Mouse (Mus musculus) embryonic stem cell, embryonic (primary cell): ENCODE data around the gene Heyl.

ENCODE experiments used
- CTCF ChIA-PET, 4 experiments: fragments of 300-600 bp in 2 of 4; fragments of 350-600 bp in 2 of 4; sonication (Branson Sonifier 250); formaldehyde crosslinking; loops; one replicate each; lab custom pipeline; 2022; ENCODE audit warnings: inconsistent platforms in 2 of 4; lab: Charles Lee
- POLR2A ChIA-PET, 4 experiments: fragments of 300-600 bp in 2 of 4; fragments of 350-600 bp in 2 of 4; sonication (Branson Sonifier 250); formaldehyde crosslinking; loops; one replicate each; lab custom pipeline; 2022; ENCODE audit warnings: antibody characterized with exemption in 4 of 4, inconsistent platforms in 1 of 4; lab: Charles Lee

The Heyl gene

DNA sequence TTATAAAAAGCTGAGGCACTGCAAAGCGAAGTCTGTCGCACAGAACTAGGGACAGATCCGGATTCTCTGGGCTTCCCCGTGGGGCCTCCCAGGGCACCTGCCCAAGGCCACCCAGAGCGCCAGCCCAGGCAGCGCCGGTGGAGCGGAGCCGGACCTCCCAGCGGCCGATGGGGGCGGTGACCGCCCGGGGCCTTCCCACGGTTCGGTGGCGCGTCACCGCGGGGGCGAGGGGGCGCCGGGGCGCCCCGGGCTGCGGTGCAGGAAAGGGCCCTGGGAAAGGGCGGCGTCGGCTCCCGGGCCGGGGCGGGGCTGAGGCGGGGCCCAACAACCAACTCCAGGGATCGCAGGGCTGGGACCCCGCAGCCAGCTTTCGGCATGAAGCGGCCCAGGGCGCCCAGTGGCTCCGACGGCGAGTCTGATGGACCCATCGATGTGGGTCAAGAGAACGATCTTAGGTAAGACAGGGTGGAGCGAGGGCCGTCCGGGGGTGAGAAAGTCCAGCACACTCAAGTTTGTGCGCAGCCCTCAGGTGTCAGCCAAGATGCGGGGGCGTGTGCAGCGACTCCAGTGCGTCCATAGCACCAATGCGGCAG, at the start of gene Heyl:
Gene Heyl, plus strand, starts transcription at position 65 of the 593 bp plus-strand sequence.
- ChIA-PET CTCF (interaction anchor here in 3 of 4 experiments (0.6 to 9.2 kb wide), 11 partner anchors 10 to 67 kb away, joined by 3 to 57 read pairs (median 4); no protein-coding TSS in a partner anchor), POLR2A (interaction anchor here in 3 of 4 experiments (0.6 to 2.5 kb wide), 9 partner anchors 9 to 1366 kb away, joined by 3 to 6 read pairs (median 3); no protein-coding TSS in a partner anchor)

DNA sequence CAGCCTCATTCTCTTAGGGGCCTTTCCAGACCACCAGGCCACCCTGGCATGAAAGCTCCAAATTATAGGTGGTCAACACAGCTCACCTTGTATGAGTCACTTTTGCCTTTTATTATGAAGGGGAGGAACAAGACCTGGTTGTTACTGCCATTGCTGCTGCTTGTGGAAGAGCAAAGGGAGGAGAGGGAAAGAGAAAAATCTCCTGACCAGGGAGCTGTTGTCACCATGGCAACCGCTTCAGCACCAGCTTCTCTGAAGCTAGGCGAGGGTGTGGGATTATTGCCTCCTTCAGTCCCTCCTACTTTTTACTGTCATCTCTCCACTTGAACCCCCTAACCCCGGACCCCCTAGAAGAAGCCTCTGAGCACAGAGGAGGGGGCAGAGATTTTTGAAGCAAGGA, 48.5 kb upstream of the Heyl start:
- ChIA-PET POLR2A (interaction anchor here in 3 of 4 experiments (0.6 to 1.4 kb wide), 5 partner anchors 8 to 96 kb away, joined by 3 to 5 read pairs (median 3); no protein-coding TSS in a partner anchor), CTCF (interaction anchor here in 1 of 4 experiments (0.5 kb wide), 1 partner anchor 17 kb away, joined by 3 read pairs; the partner anchor contains the start of gene Nt5c1a)

DNA sequence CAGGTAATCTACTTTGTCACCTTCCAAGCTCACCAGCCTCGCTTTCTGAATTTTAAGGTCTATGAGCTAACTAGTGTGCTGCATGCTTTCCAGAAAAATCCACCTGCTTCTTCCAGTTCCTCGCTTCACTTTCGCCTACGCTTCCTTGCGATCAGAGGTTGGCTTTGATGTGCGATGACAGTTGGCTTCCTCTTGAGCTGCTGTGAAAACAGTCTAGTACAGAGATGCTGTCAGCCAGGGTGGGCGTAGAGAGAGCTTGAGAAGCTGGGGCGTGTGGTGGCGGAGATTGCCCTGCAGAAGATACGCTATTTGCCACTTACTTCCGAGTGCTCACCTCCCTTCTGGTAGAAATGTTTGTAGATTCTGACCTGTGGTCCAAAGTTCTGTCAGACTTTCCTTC, 41.0 kb upstream of the Heyl start:
- POLR2A ChIA-PET: interaction anchor here in 2 of 4 experiments (0.6 to 1.8 kb wide), 5 partner anchors 7 to 95 kb away, joined by 3 to 5 read pairs (median 3); no protein-coding TSS in a partner anchor
- CTCF ChIA-PET: interaction anchor here in 1 of 4 experiments (0.7 kb wide), 1 partner anchor 20 kb away, joined by 3 read pairs; no protein-coding TSS in a partner anchor

DNA sequence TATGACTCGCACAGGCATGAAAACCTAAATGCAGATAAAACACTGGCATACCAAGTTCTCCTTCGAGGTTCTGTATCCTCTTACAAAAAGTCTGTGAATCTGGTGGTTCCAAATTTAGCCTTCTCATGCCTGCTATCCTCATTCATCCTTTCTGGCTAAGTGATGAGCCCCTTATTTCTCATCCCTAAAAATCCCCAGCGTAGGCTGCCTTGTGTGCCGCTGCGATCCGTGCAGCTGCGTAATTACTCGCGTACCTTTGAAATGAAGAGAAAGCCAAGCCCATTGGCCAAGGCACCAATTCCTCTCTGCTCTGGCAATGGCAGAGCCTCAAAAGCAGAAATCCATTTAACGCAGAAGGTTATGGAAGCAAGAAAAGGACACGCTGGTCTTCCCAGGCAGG, 39.6 kb upstream of the Heyl start:
- CTCF ChIA-PET: interaction anchor here in 1 of 4 experiments (1.2 kb wide), 1 partner anchor 23 kb away, joined by 3 read pairs; no protein-coding TSS in a partner anchor

DNA sequence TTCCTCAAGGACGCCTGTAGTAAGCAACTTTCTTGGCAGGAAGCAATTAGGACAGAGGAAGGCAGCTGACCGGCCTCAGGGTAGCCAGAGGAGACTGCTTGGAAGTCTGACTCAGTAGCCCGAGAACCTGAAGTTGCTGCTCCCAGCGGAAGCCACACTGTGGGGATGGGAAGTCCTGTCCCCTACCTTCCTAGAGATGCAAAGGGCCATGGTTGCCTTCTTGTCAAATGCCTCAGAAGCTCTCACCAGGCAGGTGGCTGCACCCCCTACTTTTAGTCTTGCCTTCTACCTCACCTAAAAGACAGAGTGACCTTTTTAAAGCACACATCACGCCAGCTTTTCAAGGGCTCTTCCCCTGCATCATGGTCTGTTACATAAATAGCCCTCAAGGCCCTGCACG, 36.7 kb upstream of the Heyl start:
- POLR2A ChIA-PET: interaction anchor here in 2 of 4 experiments (0.6 to 1.0 kb wide), 3 partner anchors 14 to 57 kb away, joined by 3 read pairs; partner anchors contain the start of genes Heyl (in 1 of the 2), Hpcal4 (in 1 of the 2) and Ppie (in 1 of the 2)
- CTCF ChIA-PET: interaction anchor here in 1 of 4 experiments (1.0 kb wide), 1 partner anchor 23 kb away, joined by 12 read pairs; no protein-coding TSS in a partner anchor

More for the DNA sequence above, 39.6 kb upstream of the Heyl start:
- POLR2A ChIA-PET: interaction anchor here in 2 of 4 experiments (0.5 to 1.0 kb wide), 2 partner anchors 54 to 84 kb away, joined by 3 to 5 read pairs; partner anchors contain the start of gene Ppie (in 1 of the 2)

DNA sequence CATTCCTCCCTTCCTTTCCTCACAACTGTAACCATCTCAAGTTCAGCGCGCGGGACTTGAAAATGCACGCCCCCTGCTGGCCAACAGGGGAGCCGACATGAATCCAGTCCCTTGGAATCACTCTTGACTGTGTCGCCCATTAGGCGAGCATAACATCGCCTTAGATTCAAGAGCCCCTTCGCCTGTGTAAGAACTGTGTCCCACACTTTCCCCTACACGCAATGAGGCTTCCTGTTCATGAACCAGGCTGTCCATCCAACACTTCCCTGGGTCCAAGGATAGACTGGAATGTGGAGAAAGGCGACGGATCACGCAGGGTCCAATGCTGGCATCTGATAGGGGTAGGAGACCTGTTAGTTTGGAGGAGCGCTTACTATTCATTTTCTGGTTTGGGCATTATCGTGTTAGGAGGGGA, 32.6 kb upstream of the Heyl start:
- ChIA-PET POLR2A (interaction anchor here in 1 of 4 experiments (1.0 kb wide), 1 partner anchor 19 kb away, joined by 3 read pairs; no protein-coding TSS in a partner anchor), CTCF (interaction anchor here in 3 of 4 experiments (0.6 to 3.8 kb wide), 11 partner anchors 11 to 689 kb away, joined by 3 to 21 read pairs (median 4); no protein-coding TSS in a partner anchor)

DNA sequence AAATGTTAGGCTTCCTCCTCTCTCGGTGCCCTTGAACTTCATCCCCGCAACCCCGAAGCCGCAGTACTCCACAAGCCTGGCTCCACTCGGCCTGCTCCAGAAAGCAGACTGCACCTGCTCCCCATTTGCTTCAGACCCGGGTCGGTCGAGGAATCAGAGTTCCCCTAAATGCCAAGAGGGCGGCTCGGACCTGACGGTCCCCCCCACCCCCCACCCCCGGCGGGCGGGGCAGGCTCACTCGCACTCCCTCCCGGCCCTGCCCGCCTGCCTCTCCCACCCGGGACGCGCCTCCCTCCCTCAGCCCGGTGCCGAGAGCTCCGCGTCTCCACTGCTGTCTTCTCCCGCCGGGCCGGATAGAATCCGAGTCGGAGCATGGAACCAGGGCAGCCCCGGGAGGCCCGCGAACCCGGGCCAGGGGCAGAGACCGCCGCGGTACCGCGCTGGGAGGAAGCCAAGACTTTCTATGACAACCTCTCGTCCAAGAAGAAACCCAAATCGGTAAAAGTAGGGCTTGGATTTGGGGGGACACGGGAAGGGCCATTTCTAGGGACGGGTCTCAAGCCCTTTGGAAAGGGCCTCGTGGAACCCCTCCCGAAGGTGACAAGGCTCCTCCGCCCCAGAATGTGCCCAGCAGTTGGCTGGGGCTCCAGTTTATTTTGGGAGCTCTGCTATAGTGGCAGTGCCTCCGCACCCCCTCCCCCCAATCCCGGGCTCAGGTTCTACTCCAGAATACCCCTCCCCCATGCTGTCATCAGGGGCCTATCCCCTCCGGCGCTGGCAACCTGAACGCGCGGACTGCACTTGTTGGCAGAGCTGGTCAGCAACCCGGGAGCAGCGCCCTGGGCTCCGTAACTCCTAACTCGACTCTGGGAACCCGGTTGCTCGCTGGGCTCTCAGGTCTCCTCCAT, 31.9 kb upstream of the Heyl start, which contains the start of gene Nt5c1a:
Gene Nt5c1a, plus strand, starts transcription at position 319 of the 908 bp plus-strand sequence.
- ChIA-PET CTCF (interaction anchor here in 3 of 4 experiments (0.6 to 3.8 kb wide), 15 partner anchors 9 to 875 kb away, joined by 3 to 21 read pairs (median 5); no protein-coding TSS in a partner anchor), POLR2A (interaction anchor here in 3 of 4 experiments (0.6 to 1.5 kb wide), 6 partner anchors 9 to 352 kb away, joined by 3 to 6 read pairs (median 4); partner anchors contain the start of gene Ppie (in 2 of the 3))

DNA sequence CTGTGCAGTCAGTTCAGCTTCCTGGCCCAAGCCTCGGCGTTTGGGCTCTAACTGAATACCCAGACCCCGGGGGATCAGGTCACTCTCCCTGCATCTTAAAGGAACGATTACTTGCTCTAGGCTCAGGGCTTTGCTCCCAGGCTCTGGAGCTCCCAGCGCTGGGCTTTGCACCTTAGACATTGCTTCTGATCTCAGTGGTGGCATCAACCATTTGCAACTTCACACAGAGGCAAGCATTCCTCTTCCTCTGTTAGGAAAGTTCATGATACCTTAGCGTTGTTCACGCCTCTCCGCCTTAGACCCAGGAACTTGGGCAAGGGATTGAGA, 31.3 kb upstream of the Heyl start:
- POLR2A ChIA-PET: interaction anchor here in 3 of 4 experiments (0.6 to 1.5 kb wide), 6 partner anchors 9 to 591 kb away, joined by 3 to 6 read pairs (median 5); partner anchors contain the start of gene Ppie (in 2 of the 3)
- CTCF ChIA-PET: interaction anchor here in 3 of 4 experiments (0.6 to 3.8 kb wide), 14 partner anchors 9 to 875 kb away, joined by 3 to 21 read pairs (median 5); no protein-coding TSS in a partner anchor

DNA sequence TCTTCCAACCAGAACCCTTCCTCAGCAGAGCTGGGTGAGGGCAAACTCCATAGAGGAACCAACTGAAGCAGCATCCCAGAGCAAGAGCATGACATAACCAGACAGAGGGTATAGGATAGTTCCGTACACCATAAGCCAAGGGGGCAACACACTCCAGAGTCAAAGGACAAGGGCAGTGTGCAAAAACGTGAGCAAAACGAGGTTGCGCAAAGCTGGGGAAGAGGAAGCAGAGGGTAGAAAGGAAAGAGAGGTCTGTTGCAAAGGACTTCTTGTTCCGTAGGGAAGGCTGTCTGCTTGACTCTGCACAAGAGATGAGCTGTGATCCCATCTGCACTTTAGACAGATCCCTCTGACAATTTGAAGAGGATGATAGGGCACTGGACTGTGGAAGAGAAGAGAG, 26.0 kb upstream of the Heyl start:
- POLR2A ChIA-PET: interaction anchor here in 1 of 4 experiments (0.8 to 1.4 kb wide), 4 partner anchors 12 to 45 kb away, joined by 3 to 5 read pairs (median 3); no protein-coding TSS in a partner anchor
- CTCF ChIA-PET: interaction anchor here in 1 of 4 experiments (0.7 to 1.1 kb wide), 2 partner anchors 10 to 48 kb away, joined by 3 to 4 read pairs; no protein-coding TSS in a partner anchor

DNA sequence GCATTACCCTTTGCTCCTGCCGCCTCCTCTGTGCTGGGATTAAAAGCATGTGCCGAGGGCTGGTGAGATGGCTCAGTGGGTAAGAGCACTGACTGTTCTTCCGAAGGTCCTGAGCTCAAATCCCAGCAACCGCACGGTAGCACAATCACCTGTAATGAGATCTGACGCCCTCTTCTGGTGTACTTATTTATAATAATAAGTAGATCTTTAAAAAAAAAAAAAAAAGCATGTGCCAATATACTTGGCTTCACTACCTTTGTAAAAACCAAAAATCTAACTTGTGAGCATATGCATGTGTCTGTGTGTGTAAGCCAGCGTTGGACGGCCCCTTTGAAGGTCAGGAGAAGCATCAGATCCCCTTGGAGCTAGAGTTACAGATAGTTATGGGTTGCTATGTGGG, 22.4 kb upstream of the Heyl start:
- CTCF ChIA-PET: interaction anchor here (0.5 to 2.5 kb wide), 22 partner anchors 8 to 202 kb away, joined by 3 to 22 read pairs (median 4); partner anchors contain the start of genes Nt5c1a (in 2 of the 4), Bmp8b (in 1 of the 4) and Heyl (in 1 of the 4)

DNA sequence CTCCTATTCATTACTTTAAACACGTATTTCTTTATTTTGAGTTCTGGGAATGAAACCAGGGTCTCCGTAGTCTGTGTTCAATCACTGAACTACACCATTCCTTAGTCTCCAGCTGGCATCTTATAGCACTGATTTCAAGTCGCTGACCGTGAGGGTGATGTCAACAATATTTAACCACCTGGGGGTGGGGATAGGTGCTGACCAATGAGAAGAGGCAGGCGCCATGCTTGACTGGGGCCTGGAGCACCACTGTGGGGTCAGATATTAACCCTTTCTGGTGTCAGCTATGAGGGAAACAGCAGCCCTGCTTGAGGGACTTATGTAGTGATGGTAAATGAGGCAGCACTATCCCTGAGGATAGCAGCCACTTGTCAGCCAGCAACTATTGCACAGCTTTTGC, 21.9 kb upstream of the Heyl start:
- ChIA-PET CTCF (interaction anchor here (0.7 to 2.5 kb wide), 14 partner anchors 9 to 107 kb away, joined by 3 to 22 read pairs (median 4); partner anchors contain the start of genes Nt5c1a (in 2 of the 4), Bmp8b (in 1 of the 4) and Heyl (in 1 of the 4)), POLR2A (interaction anchor here in 1 of 4 experiments (1.1 to 2.1 kb wide), 2 partner anchors 9 to 12 kb away, joined by 3 to 8 read pairs; no protein-coding TSS in a partner anchor)

More for the DNA sequence above, 22.4 kb upstream of the Heyl start:
- POLR2A ChIA-PET: interaction anchor here in 2 of 4 experiments (0.6 to 2.1 kb wide), 2 partner anchors 9 to 41 kb away, joined by 3 to 8 read pairs; no protein-coding TSS in a partner anchor

DNA sequence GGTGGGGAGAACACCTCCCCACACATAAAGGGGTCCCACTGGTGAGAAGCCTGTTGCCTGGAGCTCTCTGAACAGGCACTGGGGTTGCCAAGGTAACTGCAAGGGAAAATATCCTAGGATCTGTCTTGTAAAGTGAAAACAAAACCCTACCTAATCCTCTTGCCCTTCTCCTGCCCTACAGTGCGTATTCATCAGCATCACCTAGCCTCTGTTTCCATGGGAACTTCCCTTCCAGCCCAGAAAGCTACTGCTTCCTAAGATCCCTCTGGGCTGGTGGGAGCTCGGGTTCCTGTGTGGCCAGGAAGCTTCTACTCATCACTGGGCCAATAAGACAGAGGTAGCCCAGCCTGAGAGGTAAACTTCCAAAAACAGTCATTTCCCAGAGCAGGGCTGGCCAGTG, 21.0 kb upstream of the Heyl start:
- ChIA-PET CTCF (interaction anchor here in 2 of 4 experiments (1.0 to 2.5 kb wide), 4 partner anchors 8 to 57 kb away, joined by 3 to 9 read pairs (median 6); no protein-coding TSS in a partner anchor), POLR2A (interaction anchor here in 2 of 4 experiments (0.5 to 2.1 kb wide), 4 partner anchors 8 to 13 kb away, joined by 3 to 8 read pairs (median 4); no protein-coding TSS in a partner anchor)

DNA sequence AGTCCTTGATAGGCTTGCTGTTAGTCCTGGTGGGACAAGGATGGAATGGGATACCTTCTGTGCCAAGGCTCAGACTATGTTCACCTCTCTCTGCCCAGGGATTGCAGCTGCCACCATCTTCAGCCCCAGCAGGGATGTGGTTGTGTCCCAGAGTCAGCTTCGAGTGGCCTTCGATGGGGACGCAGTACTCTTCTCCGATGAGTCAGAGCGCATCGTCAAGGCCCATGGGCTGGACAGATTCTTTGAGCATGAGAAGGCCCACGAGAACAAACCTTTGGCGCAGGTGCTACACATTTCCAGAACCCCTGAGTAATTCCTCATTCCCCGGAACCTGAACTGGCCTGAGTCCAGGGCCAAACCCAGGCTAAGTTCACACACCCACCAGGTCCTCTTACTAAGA, 19.4 kb upstream of the Heyl start:
- CTCF ChIA-PET: interaction anchor here in 2 of 4 experiments (1.0 to 1.4 kb wide), 2 partner anchors 9 to 178 kb away, joined by 3 to 6 read pairs; no protein-coding TSS in a partner anchor

DNA sequence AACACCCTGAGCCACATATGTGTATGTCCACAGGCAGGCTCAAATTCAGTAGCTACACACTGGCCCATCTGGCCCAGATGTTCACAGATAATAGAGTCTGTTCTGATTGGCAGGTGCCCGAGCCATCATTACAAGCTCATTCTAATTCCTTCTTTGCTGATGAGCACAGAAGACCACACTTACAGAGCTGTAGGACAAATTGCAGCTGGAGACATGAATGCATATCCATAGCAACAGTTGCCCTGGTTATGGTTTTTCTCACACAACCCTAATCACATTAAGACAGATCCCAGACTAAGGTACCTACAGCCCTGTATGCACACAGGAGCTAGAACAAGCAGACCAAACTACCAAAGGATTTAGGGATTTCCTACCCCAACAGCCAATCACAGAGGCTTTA, 18.0 kb upstream of the Heyl start:
- CTCF ChIA-PET: interaction anchor here (0.5 to 6.5 kb wide), 20 partner anchors 8 to 1703 kb away, joined by 3 to 57 read pairs (median 4); partner anchors contain the start of genes Heyl (in 1 of the 4) and Nt5c1a (in 1 of the 4)

More for the DNA sequence above, 19.4 kb upstream of the Heyl start:
- POLR2A ChIA-PET: no interaction called here

DNA sequence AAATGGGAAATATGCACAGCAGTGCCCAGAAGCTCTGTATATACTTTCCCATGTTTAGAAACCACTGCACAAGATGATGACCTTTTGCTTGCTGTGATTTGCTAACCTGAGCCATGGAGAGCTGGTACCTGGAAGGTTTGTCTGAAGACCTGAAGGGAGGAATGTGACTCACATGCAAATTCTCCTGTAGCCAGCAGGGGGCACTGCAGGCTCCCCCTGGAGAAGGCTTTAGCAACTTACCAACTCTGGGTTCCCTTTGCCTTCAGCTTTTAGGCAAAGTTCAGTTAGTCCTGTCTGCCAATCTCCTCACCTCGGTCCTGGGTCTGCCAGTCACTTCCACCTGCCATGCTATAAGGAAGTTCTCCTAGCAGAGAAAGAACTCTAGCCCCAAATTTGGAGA, 16.6 kb upstream of the Heyl start:
- POLR2A ChIA-PET: interaction anchor here in 3 of 4 experiments (0.6 to 1.7 kb wide), 9 partner anchors 9 to 90 kb away, joined by 3 to 6 read pairs (median 4); partner anchors contain the start of gene Ppie (in 1 of the 3)
- CTCF ChIA-PET: interaction anchor here (0.6 to 6.5 kb wide), 47 partner anchors 9 to 903 kb away, joined by 3 to 57 read pairs (median 4); partner anchors contain the start of genes Heyl (in 2 of the 4) and Nt5c1a (in 2 of the 4)

More for the DNA sequence above, 18.0 kb upstream of the Heyl start:
- POLR2A ChIA-PET: interaction anchor here in 3 of 4 experiments (0.6 to 1.6 kb wide), 6 partner anchors 12 to 69 kb away, joined by 3 to 4 read pairs (median 3); partner anchors contain the start of gene Pabpc4 (in 1 of the 3)
